Mouse (Mus musculus) embryo, embryonic 10 days (tissue): ENCODE results near the gene Sorcs3.

Experiments
- DNase-seq: peaks from one replicate; pipeline ENCODE4 v3.0.0-alpha.2; 2015; ENCODE audit warnings: low spot score

The Sorcs3 gene

GRCm38 (mm10) chr19:48834342-48834741 is 628.5 kb downstream of the Sorcs3 start:
- no peak for DNase-seq

- no peak for DNase-seq
Measured at GRCm38 (mm10) chr19:48839418-48839817, 633.6 kb downstream of the Sorcs3 start.

- no peak for DNase-seq
Measured at GRCm38 (mm10) chr19:48847700-48848099, 641.9 kb downstream of the Sorcs3 start.

GRCm38 (mm10) chr19:48850466-48850865 is 644.6 kb downstream of the Sorcs3 start:
- DNase-seq: no peak
